Mouse (Mus musculus): ENCODE results near the gene Gm8334. TPM values are rescaled to one million over a fixed set of nuclear protein-coding genes. Genes with fewer than 3 reads are reported as not detected.
"Not testable (repeated sequence)": the region's sequence is repeated elsewhere in the genome, so short reads cannot be mapped to it uniquely, and the experiment has no call there.

Gm8334 gene
- not detected in 2 replicates for polyA plus RNA-seq (2012; rRNA removed)

GRCm38 (mm10) chrX:148615053-148615452, at the start of gene Gm8334:
Gene Gm8334 (minus strand): TSS chrX:148615153.
- DNase-seq (ENCODE audit: low read depth, low spot score): not testable (repeated sequence)
- WGBS: 86% methylated on average over 4 of the region's 7 CpGs

- not testable (repeated sequence) for DNase-seq (ENCODE audit: low read depth, low spot score)
- 83% methylated on average over 2 of the region's 4 CpGs for WGBS
These were observed 48.3 kb upstream of the Gm8334 start, which contains the start of gene Gm15127 for GRCm38 (mm10) chrX:148663298-148663697. Gene Gm15127 (plus strand): TSS chrX:148663598.

Other genes starting within 250 kb of the Gm8334 start
- not detected in 2 replicates for gene Gm15114, start 126.2 kb downstream of the Gm8334 start, polyA plus RNA-seq (2012; rRNA removed)
- gene Gm15127, start 48.4 kb upstream of the Gm8334 start, polyA plus RNA-seq (2012; rRNA removed): not detected in 2 replicates
- gene Luzp4, start 242.5 kb upstream of the Gm8334 start, polyA plus RNA-seq (2012; rRNA removed): not detected in 2 replicates

All from large intestine, adult 2 months (tissue).